Mouse (Mus musculus) liver, adult 2 months (tissue): Measurements from ENCODE around the gene Peli3.

Source experiments
- CTCF ChIP-seq: fragments of 200-500 bp; IDR thresholded peaks from 2 replicates; pipeline ENCODE4 v1.5.1; 2011; ENCODE audit warnings: low read depth, low read length, control low read depth
- POLR2A ChIP-seq: fragments of 200-500 bp; IDR thresholded peaks from 2 replicates; pipeline ENCODE4 v1.6.1; 2011; ENCODE audit warnings: low read length, control low read depth; ENCODE audit not compliant: insufficient read depth; ENCODE audit errors: extremely low read depth

GRCm38 (mm10) chr19:4915924-4916603, 26.9 kb downstream of the Peli3 start:
- TF ChIP-seq CTCF (no peak), POLR2A (no peak)
